Mouse (Mus musculus) lung, adult 2 months (tissue): Measurements from ENCODE around the gene Gm11562. TPM values are rescaled to one million over a fixed set of nuclear protein-coding genes. Genes with fewer than 3 reads are reported as not detected.
A peak's percentile ranks its signal among the peaks of the same experiment; 100 is the strongest.

Experiments
- DNase-seq: peaks from one replicate; pipeline ENCODE4 v3.0.0; 2022
- H3K4me1 ChIP-seq: fragments of 200-500 bp; 2 replicates; pipeline ENCODE4 v1.6.1; 2011; ENCODE audit warnings: low read length; ENCODE audit not compliant: control insufficient read depth, insufficient read depth
- H3K4me3 ChIP-seq: fragments of 200-500 bp; replicated peaks from 2 replicates; pipeline ENCODE3; 2011; ENCODE audit warnings: low read depth, mild to moderate bottlenecking, control low read depth, low read length; ENCODE audit errors: extremely low read depth
- CTCF ChIP-seq: fragments of 200-500 bp; IDR thresholded peaks from 2 replicates; pipeline ENCODE4 v1.5.1; 2011; ENCODE audit warnings: mild to moderate bottlenecking, low read length, control low read depth; ENCODE audit not compliant: insufficient read depth
- POLR2A ChIP-seq: fragments of 200-500 bp; IDR thresholded peaks from 2 replicates; pipeline ENCODE4 v1.6.1; 2011; ENCODE audit warnings: low read depth, mild to moderate bottlenecking, control low read depth, low read length, borderline replicate concordance; ENCODE audit errors: extremely low read depth
- WGBS: fragments of 180-500 bp; shearing (Covaris S2); methylation state at CpG from one replicate; pipeline ENCODE4 v1.1.7; 2018; 5-methylcytosine and 5-hydroxymethylcytosine counted together
- polyA plus RNA-seq: library from polyadenylated mRNA; depleted of rRNA; stranded (reverse); fragments of >200 nt; gene quantifications from 2 replicates; pipeline ENCODE4 v1.2.3, GENCODE M21; 2012; rRNA removed

Gene Gm11562
- polyA plus RNA-seq, 1 experiment: not detected

GRCm38 (mm10) chr11:99590981-99591380 is 29.3 kb downstream of the Gm11562 start, which contains the start of gene Krtap1-3:
Krtap1-3 (minus strand) TSS chr11:99591339.
- Histone ChIP-seq H3K4me3 (no peak within 1 kb of the TSS), H3K4me1 (no peaks in the 10 kb centered on the region)
- DNase-seq: no peak
- TF ChIP-seq CTCF: no peak
- no peak for TF ChIP-seq POLR2A
- WGBS: 76% methylated on average over 6 of the region's 6 CpGs

- no peak overlapping the region for H3K4me3 ChIP-seq
- WGBS: 78% methylated on average over 7 of the region's 7 CpGs
- DNase-seq: no peak
- H3K4me1 ChIP-seq: no peaks in the 10 kb centered on the region
- TF ChIP-seq POLR2A (no peak), CTCF (no peak)
Observed at GRCm38 (mm10) chr11:99585096-99585495, 35.1 kb downstream of the Gm11562 start.

GRCm38 (mm10) chr11:99583245-99583704 is 37.0 kb downstream of the Gm11562 start, which contains the start of gene Krtap1-4:
Krtap1-4 (minus strand) TSS chr11:99583654.
- TF ChIP-seq CTCF: no peak
- TF ChIP-seq POLR2A: no peak
- DNase-seq: no peak
- H3K4me1 ChIP-seq: no peaks in the 10 kb centered on the region
- WGBS: 75% methylated on average over 5 of the region's 5 CpGs
- H3K4me3 ChIP-seq: no peak within 1 kb of the TSS

- DNase-seq: no peak
- Histone ChIP-seq H3K4me1 (no peaks in the 10 kb centered on the region), H3K4me3 (no peak overlapping the region)
- WGBS: 69% methylated on average over 6 of the region's 6 CpGs
- TF ChIP-seq POLR2A (no peak), CTCF (no peak)
Observed at GRCm38 (mm10) chr11:99581564-99581963, 38.7 kb downstream of the Gm11562 start.

GRCm38 (mm10) chr11:99581051-99581450 is 39.2 kb downstream of the Gm11562 start:
- no peak for TF ChIP-seq POLR2A
- TF ChIP-seq CTCF: no peak
- WGBS: 79% methylated on average over 5 of the region's 5 CpGs
- Histone ChIP-seq H3K4me3 (no peak overlapping the region), H3K4me1 (no peaks in the 10 kb centered on the region)
- no peak for DNase-seq

- TF ChIP-seq POLR2A (no peak), CTCF (no peak)
- no peak for DNase-seq
- WGBS: 72% methylated on average over 6 of the region's 6 CpGs
- Histone ChIP-seq H3K4me1 (no peaks in the 10 kb centered on the region), H3K4me3 (no peak within 1 kb of the TSS)
Observed at GRCm38 (mm10) chr11:99580636-99581035, 39.6 kb downstream of the Gm11562 start, which contains the start of gene Krtap1-5. Krtap1-5 (minus strand) TSS chr11:99581016.

GRCm38 (mm10) chr11:99574106-99574505 is 46.1 kb downstream of the Gm11562 start:
- peak; percentile 71 for TF ChIP-seq CTCF
- TF ChIP-seq POLR2A: no peak
- WGBS: 0% methylated on average over 7 of the region's 7 CpGs
- DNase-seq: peak; percentile 72
- H3K4me3 ChIP-seq: no peak overlapping the region
- H3K4me1 ChIP-seq: no peaks in the 10 kb centered on the region

- no peak for TF ChIP-seq CTCF
- no peak for TF ChIP-seq POLR2A
- H3K4me1 ChIP-seq: no peaks in the 10 kb centered on the region
- 68% methylated on average over 4 of the region's 4 CpGs for WGBS
- H3K4me3 ChIP-seq: no peak overlapping the region
- DNase-seq: no peak
Observed at GRCm38 (mm10) chr11:99573164-99573563, 47.1 kb downstream of the Gm11562 start.

Other genes starting within 250 kb of the Gm11562 start
- 0.11 and 0.15 TPM in 2 replicates for gene Krt28, start 245.5 kb downstream of the Gm11562 start, polyA plus RNA-seq
- gene Krt10, start 231.1 kb downstream of the Gm11562 start, polyA plus RNA-seq: 1.0 and 1.1 TPM in 2 replicates
- 0.06 TPM in 1 of 2 replicates, not detected in the other for gene Krt12, start 198.2 kb downstream of the Gm11562 start, polyA plus RNA-seq
- gene Krt20, start 182.3 kb downstream of the Gm11562 start, polyA plus RNA-seq: 0.72 TPM in 1 of 2 replicates, not detected in the other
- 20.2 and 26.1 TPM in 2 replicates for gene Krt23, start 127.3 kb downstream of the Gm11562 start, polyA plus RNA-seq
- gene Krt39, start 99.1 kb downstream of the Gm11562 start, polyA plus RNA-seq: not detected in 2 replicates
- gene Krt40, start 77.3 kb downstream of the Gm11562 start, polyA plus RNA-seq: not detected in 2 replicates
- gene Krtap3-3, start 69.6 kb downstream of the Gm11562 start, polyA plus RNA-seq: 1.2 TPM in 1 of 2 replicates, not detected in the other
- 8.7 TPM in 1 of 2 replicates, not detected in the other for gene Krtap3-2, start 63.6 kb downstream of the Gm11562 start, polyA plus RNA-seq
- gene Gm11939, start 61.0 kb downstream of the Gm11562 start, polyA plus RNA-seq: not detected in 2 replicates
- gene Krtap3-1, start 53.8 kb downstream of the Gm11562 start, polyA plus RNA-seq: not detected in 2 replicates
- not detected in 2 replicates for gene Krtap1-5, start 39.4 kb downstream of the Gm11562 start, polyA plus RNA-seq
- gene Krtap1-4, start 36.8 kb downstream of the Gm11562 start, polyA plus RNA-seq: not detected in 2 replicates
- not detected in 2 replicates for gene Krtap1-3, start 29.1 kb downstream of the Gm11562 start, polyA plus RNA-seq
- not detected in 2 replicates for gene Krtap9-3, start 22.3 kb downstream of the Gm11562 start, polyA plus RNA-seq
- not detected in 2 replicates for gene Gm11938, start 17.1 kb downstream of the Gm11562 start, polyA plus RNA-seq
- gene Gm11937, start 10.2 kb downstream of the Gm11562 start, polyA plus RNA-seq: not detected in 2 replicates
- not detected in 2 replicates for gene Krtap2-4, start 5.6 kb downstream of the Gm11562 start, polyA plus RNA-seq
- not detected in 2 replicates for gene Krtap4-1, start 7.8 kb upstream of the Gm11562 start, polyA plus RNA-seq
- gene Krtap4-2, start 14.6 kb upstream of the Gm11562 start, polyA plus RNA-seq: not detected in 2 replicates
- not detected in 2 replicates for gene Krtap4-7, start 23.7 kb upstream of the Gm11562 start, polyA plus RNA-seq
- gene Gm11555, start 29.8 kb upstream of the Gm11562 start, polyA plus RNA-seq: not detected in 2 replicates
- not detected in 2 replicates for gene Gm11563, start 38.5 kb upstream of the Gm11562 start, polyA plus RNA-seq
- not detected in 2 replicates for gene Krtap4-6, start 45.5 kb upstream of the Gm11562 start, polyA plus RNA-seq
- gene Gm14190, start 70.3 kb upstream of the Gm11562 start, polyA plus RNA-seq: not detected in 2 replicates
- gene Gm14180, start 113.9 kb upstream of the Gm11562 start, polyA plus RNA-seq: not detected in 2 replicates
- not detected in 2 replicates for gene Gm11595, start 152.5 kb upstream of the Gm11562 start, polyA plus RNA-seq
- gene Krtap4-8, start 160.3 kb upstream of the Gm11562 start, polyA plus RNA-seq: not detected in 2 replicates
- gene Krtap4-9, start 164.8 kb upstream of the Gm11562 start, polyA plus RNA-seq: not detected in 2 replicates
- not detected in 2 replicates for gene Gm11596, start 173.0 kb upstream of the Gm11562 start, polyA plus RNA-seq
- not detected in 2 replicates for gene Gm11569, start 178.5 kb upstream of the Gm11562 start, polyA plus RNA-seq
- gene Gm11554, start 184.0 kb upstream of the Gm11562 start, polyA plus RNA-seq: not detected in 2 replicates
- gene Krtap4-13, start 189.5 kb upstream of the Gm11562 start, polyA plus RNA-seq: not detected in 2 replicates
- gene Gm11564, start 195.2 kb upstream of the Gm11562 start, polyA plus RNA-seq: not detected in 2 replicates
- not detected in 2 replicates for gene 2300003K06Rik, start 217.6 kb upstream of the Gm11562 start, polyA plus RNA-seq
- gene Krtap4-16, start 231.2 kb upstream of the Gm11562 start, polyA plus RNA-seq: not detected in 2 replicates
- not detected in 2 replicates for gene Gm11568, start 237.5 kb upstream of the Gm11562 start, polyA plus RNA-seq
- gene Gm11559, start 244.0 kb upstream of the Gm11562 start, polyA plus RNA-seq: not detected in 2 replicates